Mouse (Mus musculus): ENCODE results near the gene G530012D18Rik. TPM values are rescaled to one million over a fixed set of nuclear protein-coding genes. Genes with fewer than 3 reads are reported as not detected.
"Not testable (repeated sequence)": the region's sequence is repeated elsewhere in the genome, so short reads cannot be mapped to it uniquely, and the experiment has no call there.

G530012D18Rik gene
- total and polyA plus RNA-seq, 3 experiments = 2.0 to 6.4 TPM; not detected in 1

DNA sequence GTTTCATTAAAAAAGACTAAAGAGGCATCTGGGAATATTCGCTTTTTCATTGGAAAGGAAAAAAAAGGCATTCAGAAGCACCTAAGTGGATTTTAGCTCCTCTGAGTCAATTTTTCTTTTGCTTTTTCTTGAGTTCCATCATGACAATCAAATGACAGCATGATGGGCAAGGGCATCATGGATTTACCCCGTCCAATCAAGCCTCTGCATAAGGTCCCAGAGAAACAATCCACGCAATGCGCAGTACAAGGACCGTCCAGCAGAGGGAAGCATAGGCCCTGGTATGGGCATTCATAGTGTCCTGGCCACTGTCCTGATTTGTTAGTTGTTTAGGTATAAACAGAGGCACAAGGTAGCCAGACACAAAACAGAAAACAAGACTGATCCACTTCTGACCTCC, 6.0 kb downstream of the G530012D18Rik start:
- H3K27ac ChIP-seq (ENCODE audit: control insufficient read depth, low read depth, low read length) = peak overlapping the region; percentile 29
- not testable (repeated sequence) for H3K9me3 ChIP-seq (replicated peaks; ENCODE audit: insufficient read depth, low read length)

GRCm38 (mm10) chr1:85588697-85589096, 13.2 kb downstream of the G530012D18Rik start:
- H3K36me3 ChIP-seq (ENCODE audit: control insufficient read depth in 1 of 2, insufficient read depth in 2 of 2, low read length in 2 of 2); H3K4me1 ChIP-seq (ENCODE audit: control insufficient read depth in 1 of 2, insufficient read depth in 2 of 2, low read length in 2 of 2); H3K79me2 ChIP-seq (ENCODE audit: control insufficient read depth, insufficient read depth, low read length, poor library complexity); H3K27ac ChIP-seq (ENCODE audit: control insufficient read depth, low read depth, low read length); H3K4me3 ChIP-seq (ENCODE audit: control insufficient read depth in 1 of 2, insufficient read depth in 1 of 2, low read depth in 2 of 2, low read length in 2 of 2); H3K9me3 ChIP-seq (replicated peaks; ENCODE audit: insufficient read depth, low read length); H3K9ac ChIP-seq (ENCODE audit: control insufficient read depth, low read depth, low read length, poor library complexity, severe bottlenecking); H3K27me3 ChIP-seq (ENCODE audit: control insufficient read depth in 1 of 2, insufficient read depth in 2 of 2, low read length in 2 of 2); DNase-seq (ENCODE audit: low read depth, low spot score): not testable (repeated sequence)

More for the DNA sequence above, 6.0 kb downstream of the G530012D18Rik start:
- H3K9ac ChIP-seq (ENCODE audit: control insufficient read depth, low read depth, low read length, poor library complexity, severe bottlenecking); H3K27me3 ChIP-seq (ENCODE audit: control insufficient read depth in 1 of 2, insufficient read depth in 2 of 2, low read length in 2 of 2); H3K4me3 ChIP-seq (ENCODE audit: control insufficient read depth in 1 of 2, insufficient read depth in 1 of 2, low read depth in 2 of 2, low read length in 2 of 2); H3K79me2 ChIP-seq (ENCODE audit: control insufficient read depth, insufficient read depth, low read length, poor library complexity): not testable (repeated sequence)
- H3K36me3 ChIP-seq (ENCODE audit: control insufficient read depth in 1 of 2, insufficient read depth in 2 of 2, low read length in 2 of 2) = peaks cover 0 to 16% of the 10 kb centered on the region in 2 experiments; a peak in 2 of 4 replicates
- peak; percentile 47 for DNase-seq (ENCODE audit: low read depth, low spot score)
- peaks cover 6 to 18% of the 10 kb centered on the region in 2 experiments; a peak in 3 of 4 replicates for H3K4me1 ChIP-seq (ENCODE audit: control insufficient read depth in 1 of 2, insufficient read depth in 2 of 2, low read length in 2 of 2)
- TF ChIP-seq MXI1 (IDR thresholded peaks at IDR 0.05; ENCODE audit: low read depth, low read length) (peak; percentile 28; the same call in 1 of the 2 replicates), RAD21 (IDR thresholded peaks at IDR 0.05; ENCODE audit: low read depth, low read length) (peak; percentile 34), CTCF (IDR thresholded peaks at IDR 0.05 in 2 of 3, conservative IDR thresholded peaks at IDR 0.05 in 1 of 3; ENCODE audit: control insufficient read depth in 1 of 3, insufficient read depth in 1 of 3, low read depth in 2 of 3, low read length in 3 of 3, poor library complexity in 1 of 3, severe bottlenecking in 1 of 3) (peak in 2 of 3 experiments; percentile 23 to 26; a peak in 1 of 6 replicates), SMC3 (IDR thresholded peaks at IDR 0.05; ENCODE audit: low read depth, low read length) (peak; percentile 36), ZC3H11A (IDR thresholded peaks at IDR 0.05; ENCODE audit: low read depth, low read length) (0 out of 2 replicates have a peak, but pooled peaks have one; percentile 10)

DNA sequence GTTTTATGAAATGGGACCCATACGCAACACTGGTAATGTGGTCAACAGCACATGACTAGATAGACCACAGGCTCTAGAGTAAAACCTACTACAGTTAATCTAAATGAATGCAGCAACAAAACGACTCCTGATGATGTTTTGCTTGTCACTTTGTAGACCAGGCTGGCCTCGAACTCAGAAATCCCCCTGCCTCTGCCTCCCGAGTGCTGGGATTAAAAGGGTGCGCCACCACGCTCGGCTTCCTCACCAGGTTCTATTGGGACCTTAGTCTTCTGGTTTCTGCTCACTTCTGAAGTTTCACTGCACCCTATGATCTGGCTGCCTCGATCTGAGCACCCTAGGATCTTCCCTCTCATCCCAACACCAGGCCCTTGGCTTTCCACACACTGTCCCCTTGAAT, 17.1 kb downstream of the G530012D18Rik start:
- not testable (repeated sequence) for H3K27me3 ChIP-seq (ENCODE audit: control insufficient read depth in 1 of 2, insufficient read depth in 2 of 2, low read length in 2 of 2); H3K4me3 ChIP-seq (ENCODE audit: control insufficient read depth in 1 of 2, insufficient read depth in 1 of 2, low read depth in 2 of 2, low read length in 2 of 2); DNase-seq (ENCODE audit: low read depth, low spot score); H3K79me2 ChIP-seq (ENCODE audit: control insufficient read depth, insufficient read depth, low read length, poor library complexity); H3K9ac ChIP-seq (ENCODE audit: control insufficient read depth, low read depth, low read length, poor library complexity, severe bottlenecking); H3K36me3 ChIP-seq (ENCODE audit: control insufficient read depth in 1 of 2, insufficient read depth in 2 of 2, low read length in 2 of 2); H3K27ac ChIP-seq (ENCODE audit: control insufficient read depth, low read depth, low read length); H3K4me1 ChIP-seq (ENCODE audit: control insufficient read depth in 1 of 2, insufficient read depth in 2 of 2, low read length in 2 of 2); H3K9me3 ChIP-seq (replicated peaks; ENCODE audit: insufficient read depth, low read length)

DNA sequence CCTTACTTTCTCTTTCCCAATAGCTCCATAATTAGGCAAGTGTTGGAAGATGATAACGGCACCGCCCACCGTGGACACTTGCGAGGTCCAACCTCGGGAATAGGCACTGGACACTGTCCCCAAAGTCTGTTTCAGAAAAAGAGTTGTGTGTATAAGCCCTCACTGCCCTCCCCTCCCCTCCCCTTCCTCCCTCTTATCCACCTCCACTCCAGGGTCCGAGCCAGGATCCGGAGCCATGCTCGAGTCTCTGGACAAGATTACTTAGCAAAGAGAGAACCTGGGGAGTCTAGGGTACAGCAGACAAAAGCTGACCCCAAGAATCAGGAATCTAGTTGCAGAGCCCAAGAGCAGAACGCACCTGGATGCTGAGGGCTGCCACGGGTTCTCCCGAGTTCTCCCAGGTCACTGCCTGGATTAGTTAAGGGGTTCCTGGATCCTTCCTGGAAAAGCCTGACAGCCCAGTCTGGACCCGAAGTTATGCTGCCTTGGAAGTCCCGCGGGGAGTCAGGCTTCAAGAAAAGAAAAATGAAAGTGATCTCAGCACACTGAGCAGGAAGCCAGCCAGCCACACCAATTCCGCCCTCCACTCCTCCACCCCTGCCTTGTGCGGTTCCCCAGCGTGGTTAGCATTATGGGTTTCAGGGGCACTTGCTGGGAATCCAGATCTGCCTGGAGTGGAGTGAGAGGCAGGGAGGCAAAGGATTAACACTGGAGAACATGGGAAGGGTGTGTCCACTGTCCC, 23.0 kb downstream of the G530012D18Rik start, which contains the start of gene Sp110:
TSS of gene Sp110 (minus strand) at position 547 of the 742 bp plus-strand sequence.
- Histone ChIP-seq H3K27ac (ENCODE audit: control insufficient read depth, low read depth, low read length) (0 out of 2 replicates have a peak within 1 kb of the TSS, but pooled peaks have one; percentile 24), H3K9ac (ENCODE audit: control insufficient read depth, low read depth, low read length, poor library complexity, severe bottlenecking) (peak within 1 kb of the TSS; percentile 56), H3K4me3 (ENCODE audit: control insufficient read depth in 1 of 2, insufficient read depth in 1 of 2, low read depth in 2 of 2, low read length in 2 of 2) (peak within 1 kb of the TSS; percentile 59 to 73)
- H3K36me3 ChIP-seq (ENCODE audit: control insufficient read depth in 1 of 2, insufficient read depth in 2 of 2, low read length in 2 of 2); H3K9me3 ChIP-seq (replicated peaks; ENCODE audit: insufficient read depth, low read length); H3K79me2 ChIP-seq (ENCODE audit: control insufficient read depth, insufficient read depth, low read length, poor library complexity); H3K27me3 ChIP-seq (ENCODE audit: control insufficient read depth in 1 of 2, insufficient read depth in 2 of 2, low read length in 2 of 2); H3K4me1 ChIP-seq (ENCODE audit: control insufficient read depth in 1 of 2, insufficient read depth in 2 of 2, low read length in 2 of 2): not testable (repeated sequence)
- DNase-seq (ENCODE audit: low read depth, low spot score) = peak; percentile 50

DNA sequence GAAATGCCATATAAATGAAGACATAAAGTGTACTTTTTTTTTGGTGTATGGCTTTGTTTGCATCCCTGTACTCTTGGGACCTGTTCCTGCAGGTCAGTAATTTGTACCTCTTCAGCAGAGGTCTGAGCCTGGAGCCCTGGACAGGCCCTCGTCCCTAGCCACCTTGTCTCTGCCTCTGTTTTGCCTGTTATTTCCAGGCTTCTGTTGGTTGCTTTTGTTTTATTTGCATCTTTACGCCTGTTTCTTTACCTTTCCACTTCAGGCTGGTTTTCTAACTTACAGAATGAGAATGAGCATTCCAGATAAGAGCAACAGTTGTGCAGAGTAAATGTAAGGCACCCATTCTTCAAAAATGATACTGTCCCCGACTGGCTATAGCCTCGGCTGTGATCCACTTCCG, 24.6 kb downstream of the G530012D18Rik start, which contains the start of gene Sp140:
TSS of gene Sp140 (plus strand) at position 301 of the 400 bp plus-strand sequence.
- DNase-seq (ENCODE audit: low read depth, low spot score); H3K79me2 ChIP-seq (ENCODE audit: control insufficient read depth, insufficient read depth, low read length, poor library complexity); H3K36me3 ChIP-seq (ENCODE audit: control insufficient read depth in 1 of 2, insufficient read depth in 2 of 2, low read length in 2 of 2); H3K9me3 ChIP-seq (replicated peaks; ENCODE audit: insufficient read depth, low read length); H3K4me1 ChIP-seq (ENCODE audit: control insufficient read depth in 1 of 2, insufficient read depth in 2 of 2, low read length in 2 of 2); H3K27me3 ChIP-seq (ENCODE audit: control insufficient read depth in 1 of 2, insufficient read depth in 2 of 2, low read length in 2 of 2): not testable (repeated sequence)
- Histone ChIP-seq H3K9ac (ENCODE audit: control insufficient read depth, low read depth, low read length, poor library complexity, severe bottlenecking) (peak within 1 kb of the TSS; percentile 72), H3K4me3 (ENCODE audit: control insufficient read depth in 1 of 2, insufficient read depth in 1 of 2, low read depth in 2 of 2, low read length in 2 of 2) (peak within 1 kb of the TSS; percentile 59 to 65), H3K27ac (ENCODE audit: control insufficient read depth, low read depth, low read length) (peak within 1 kb of the TSS; percentile 33)
